Mouse (Mus musculus): ENCODE measurements at regions not wholly inside any gene's neighbourhood (a gene's known extent, or its start where the extent isn't known, plus 50 kb on each side); places are given as distances from the start of the nearest gene placed in this dataset.

DNA sequence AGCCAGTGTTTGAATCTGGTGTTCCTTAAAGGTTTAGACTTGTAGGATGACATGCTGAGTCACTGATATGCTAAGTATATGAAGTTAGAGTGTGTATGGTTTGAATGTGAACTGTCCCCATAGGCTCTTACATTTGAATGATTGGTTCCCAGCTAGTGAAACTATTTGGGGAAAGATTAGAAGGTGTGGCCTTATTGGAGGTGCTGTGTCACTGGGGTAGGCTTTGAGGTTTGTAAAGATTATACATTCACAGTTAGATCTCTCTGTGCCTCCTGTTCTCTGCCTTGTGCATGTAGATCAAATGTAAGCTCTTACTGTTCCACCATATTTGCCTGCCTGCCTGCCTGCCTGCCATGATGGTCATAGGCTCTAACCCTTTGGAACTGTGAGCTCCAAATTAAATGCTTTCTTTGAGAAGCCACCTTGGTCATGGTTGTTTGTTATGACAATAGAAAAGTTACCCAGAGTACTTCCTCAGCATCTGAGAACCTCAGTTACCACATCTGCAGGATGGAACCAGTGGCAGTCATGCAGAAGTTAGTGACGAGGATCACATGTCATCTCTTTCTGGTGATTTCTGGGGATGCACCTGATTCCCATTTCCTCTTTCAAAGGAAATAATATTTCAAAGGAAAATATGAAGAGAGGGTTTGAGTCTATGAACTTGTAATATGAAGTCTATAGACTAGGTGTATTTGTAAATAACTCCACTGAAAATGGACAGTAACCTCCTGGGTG is 94.7 kb upstream of the Trib2 start:
- TF ChIP-seq CTCF (IDR thresholded peaks at IDR 0.05; ENCODE audit: borderline replicate concordance, insufficient read depth, low read depth, low read length) (no peak), POLR2A (IDR thresholded peaks at IDR 0.05; ENCODE audit: borderline replicate concordance, insufficient read depth, low read length) (no peak)
